Mouse (Mus musculus): Measurements from ENCODE around the gene Spata13. TPM values are rescaled to one million over a fixed set of nuclear protein-coding genes. Genes with fewer than 3 reads are reported as not detected.

Gene Spata13
- polyA plus RNA-seq, 1 experiment: 4.8 TPM

DNA sequence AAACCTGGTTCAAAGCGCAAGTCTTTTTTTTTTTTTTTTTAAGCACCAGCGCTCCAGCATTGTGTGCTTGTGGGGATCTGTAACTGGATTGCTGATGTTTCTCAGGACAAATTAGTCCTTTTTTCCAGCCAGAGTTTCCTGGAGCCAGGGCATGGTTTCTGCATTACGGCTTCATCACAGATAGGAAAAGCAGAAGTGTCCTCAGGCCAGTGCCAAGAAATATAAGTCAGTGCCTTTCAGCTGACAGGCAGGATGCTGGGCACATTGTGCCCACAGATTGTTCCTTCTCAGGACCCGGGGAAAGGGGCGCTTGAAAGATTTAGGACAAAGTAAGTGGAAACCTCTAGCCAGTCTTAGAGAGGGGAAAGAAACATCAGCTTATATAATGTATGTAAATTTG is 129.9 kb downstream of the Spata13 start:
- Histone ChIP-seq H3K9me3 (ENCODE audit: control insufficient read depth, low read length) (no peaks in the 10 kb centered on the region), H3K27me3 (ENCODE audit: control insufficient read depth) (no peaks in the 10 kb centered on the region), H3K4me3 (replicated peaks) (no peak overlapping the region), H3K4me1 (ENCODE audit: control insufficient read depth) (no peaks in the 10 kb centered on the region), H3K36me3 (ENCODE audit: control insufficient read depth) (peaks cover 45% of the 10 kb centered on the region)
- TF ChIP-seq TAL1 (IDR thresholded peaks at IDR 0.05; ENCODE audit: low read length) (no peak), GATA1 (IDR thresholded peaks at IDR 0.05; ENCODE audit: low read length) (no peak)

DNA sequence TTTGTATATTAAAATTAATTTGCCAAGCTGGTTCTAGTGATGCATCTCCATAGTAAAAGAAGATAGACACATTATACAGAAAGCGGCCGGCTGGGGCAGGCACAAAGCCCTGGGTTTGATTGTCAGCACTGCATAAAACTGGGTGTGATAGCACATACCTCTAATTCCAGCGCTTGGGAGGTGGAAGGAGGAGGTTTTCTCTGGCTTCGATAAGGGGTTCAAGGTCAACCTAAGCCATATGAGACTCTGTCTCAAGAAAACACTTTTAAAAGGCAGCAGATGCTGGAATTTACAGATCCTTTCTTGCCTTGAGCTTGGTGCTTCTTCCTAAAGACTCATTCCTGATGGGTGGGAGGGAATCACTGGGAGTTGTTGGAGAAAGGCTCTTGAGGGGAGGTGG is 130.7 kb downstream of the Spata13 start:
- H3K4me3 ChIP-seq (replicated peaks): no peak overlapping the region
- H3K4me1 ChIP-seq (ENCODE audit: control insufficient read depth): no peaks in the 10 kb centered on the region
- H3K36me3 ChIP-seq (ENCODE audit: control insufficient read depth): peaks cover 37% of the 10 kb centered on the region
- TF ChIP-seq GATA1 (IDR thresholded peaks at IDR 0.05; ENCODE audit: low read length) (no peak), TAL1 (IDR thresholded peaks at IDR 0.05; ENCODE audit: low read length) (no peak)
- no peaks in the 10 kb centered on the region for H3K27me3 ChIP-seq (ENCODE audit: control insufficient read depth)
- H3K9me3 ChIP-seq (ENCODE audit: control insufficient read depth, low read length): no peaks in the 10 kb centered on the region

DNA sequence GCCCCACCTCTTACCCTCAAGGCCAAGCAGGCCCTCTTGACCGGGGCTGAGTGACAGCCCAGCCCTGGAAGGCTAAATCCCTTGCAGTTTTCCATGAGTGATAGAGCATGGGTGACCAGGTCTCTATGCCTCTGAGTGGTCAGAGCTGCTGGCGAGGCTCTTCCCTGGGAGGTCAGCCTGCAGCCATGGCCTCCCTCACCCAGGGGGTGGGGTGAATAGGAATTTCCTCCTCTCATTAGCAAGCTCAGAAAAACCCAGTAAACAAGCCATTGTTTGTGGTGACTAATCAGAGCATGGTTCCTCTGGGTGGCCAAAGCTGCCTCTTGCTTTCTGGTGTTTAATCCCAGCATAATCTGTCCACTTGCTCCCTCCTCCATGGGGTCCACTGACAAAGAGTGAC is 131.2 kb downstream of the Spata13 start:
- H3K4me1 ChIP-seq (ENCODE audit: control insufficient read depth): no peaks in the 10 kb centered on the region
- no peak for TF ChIP-seq GATA1 (IDR thresholded peaks at IDR 0.05; ENCODE audit: low read length)
- TF ChIP-seq TAL1 (IDR thresholded peaks at IDR 0.05; ENCODE audit: low read length): no peak
- no peaks in the 10 kb centered on the region for H3K9me3 ChIP-seq (ENCODE audit: control insufficient read depth, low read length)
- H3K4me3 ChIP-seq (replicated peaks): no peak overlapping the region
- H3K27me3 ChIP-seq (ENCODE audit: control insufficient read depth): no peaks in the 10 kb centered on the region
- peaks cover 32% of the 10 kb centered on the region for H3K36me3 ChIP-seq (ENCODE audit: control insufficient read depth)

DNA sequence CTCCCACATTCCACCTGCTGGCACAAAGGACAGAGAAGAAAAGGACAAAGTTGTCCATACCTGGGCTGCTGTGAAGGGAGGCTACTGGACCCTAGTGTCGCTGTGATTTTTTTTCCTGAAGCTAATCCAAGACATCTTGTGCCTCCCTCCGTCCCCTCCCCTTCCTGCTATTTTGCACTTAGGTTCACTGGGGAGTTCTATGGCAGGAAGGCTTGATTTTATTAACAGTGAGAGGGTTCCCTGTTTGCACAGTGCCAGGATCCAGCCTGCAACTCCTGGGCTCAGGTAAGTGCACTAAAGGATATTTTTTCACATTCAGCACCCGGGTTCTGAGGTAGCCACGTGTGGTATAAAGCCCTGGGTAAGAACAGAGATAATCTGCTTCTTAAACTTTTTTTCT is 134.1 kb downstream of the Spata13 start, which contains the start of gene C1qtnf9:
Gene C1qtnf9 (plus strand): TSS at position 251 of the 400 bp plus-strand sequence.
- TF ChIP-seq GATA1 (IDR thresholded peaks at IDR 0.05; ENCODE audit: low read length): no peak
- no peak for TF ChIP-seq TAL1 (IDR thresholded peaks at IDR 0.05; ENCODE audit: low read length)
- peaks cover 4% of the 10 kb centered on the region for H3K36me3 ChIP-seq (ENCODE audit: control insufficient read depth)
- no peaks in the 10 kb centered on the region for H3K27me3 ChIP-seq (ENCODE audit: control insufficient read depth)
- H3K4me3 ChIP-seq (replicated peaks): no peak within 1 kb of the TSS
- no peaks in the 10 kb centered on the region for H3K9me3 ChIP-seq (ENCODE audit: control insufficient read depth, low read length)
- peaks cover 2% of the 10 kb centered on the region for H3K4me1 ChIP-seq (ENCODE audit: control insufficient read depth)

DNA sequence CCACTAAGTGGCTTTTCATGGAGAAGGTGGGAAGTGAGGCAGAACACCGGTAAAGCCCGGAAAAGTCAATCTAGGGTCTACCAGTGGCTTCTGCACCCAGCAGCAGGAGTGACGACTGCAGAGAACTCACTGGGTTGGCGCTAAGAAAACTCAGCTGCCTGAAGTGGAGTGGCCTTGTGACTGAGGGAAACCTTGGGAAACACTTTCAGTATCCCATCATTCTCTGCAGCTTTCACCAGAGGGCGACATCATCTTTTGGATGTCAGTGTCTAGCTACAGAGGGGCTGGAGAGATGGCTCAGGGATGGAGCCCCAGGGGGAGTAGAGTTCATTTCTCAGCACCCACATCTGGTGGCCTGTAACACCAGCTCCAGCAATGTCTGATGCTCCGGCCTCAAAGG is 135.5 kb downstream of the Spata13 start:
- Histone ChIP-seq H3K4me3 (replicated peaks) (no peak overlapping the region), H3K4me1 (ENCODE audit: control insufficient read depth) (peaks cover 2% of the 10 kb centered on the region), H3K27me3 (ENCODE audit: control insufficient read depth) (no peaks in the 10 kb centered on the region), H3K36me3 (ENCODE audit: control insufficient read depth) (no peaks in the 10 kb centered on the region), H3K9me3 (ENCODE audit: control insufficient read depth, low read length) (no peaks in the 10 kb centered on the region)
- no peak for TF ChIP-seq GATA1 (IDR thresholded peaks at IDR 0.05; ENCODE audit: low read length)
- no peak for TF ChIP-seq TAL1 (IDR thresholded peaks at IDR 0.05; ENCODE audit: low read length)

DNA sequence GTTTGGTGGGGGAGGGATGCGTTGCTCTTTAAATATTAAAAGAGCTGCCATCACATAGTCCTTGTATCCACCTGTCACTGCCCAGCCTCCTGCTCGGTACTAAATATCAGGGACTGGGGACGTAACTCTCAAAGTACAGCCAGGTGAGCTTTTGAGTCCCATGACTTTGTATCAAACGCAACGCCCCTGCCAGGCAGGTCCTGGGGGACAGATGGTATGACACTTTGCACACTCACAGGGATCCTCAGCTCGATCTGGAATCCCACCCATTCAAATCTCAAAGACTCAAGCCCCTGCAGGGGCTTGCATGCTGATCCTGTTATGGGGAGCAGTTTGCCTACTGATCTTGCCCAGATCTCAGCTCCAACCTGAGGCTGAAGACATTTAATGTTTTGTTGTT is 136.8 kb downstream of the Spata13 start:
- no peaks in the 10 kb centered on the region for H3K9me3 ChIP-seq (ENCODE audit: control insufficient read depth, low read length)
- no peaks in the 10 kb centered on the region for H3K36me3 ChIP-seq (ENCODE audit: control insufficient read depth)
- peaks cover 2% of the 10 kb centered on the region for H3K4me1 ChIP-seq (ENCODE audit: control insufficient read depth)
- no peak overlapping the region for H3K4me3 ChIP-seq (replicated peaks)
- TF ChIP-seq TAL1 (IDR thresholded peaks at IDR 0.05; ENCODE audit: low read length) (no peak), GATA1 (IDR thresholded peaks at IDR 0.05; ENCODE audit: low read length) (no peak)
- no peaks in the 10 kb centered on the region for H3K27me3 ChIP-seq (ENCODE audit: control insufficient read depth)

DNA sequence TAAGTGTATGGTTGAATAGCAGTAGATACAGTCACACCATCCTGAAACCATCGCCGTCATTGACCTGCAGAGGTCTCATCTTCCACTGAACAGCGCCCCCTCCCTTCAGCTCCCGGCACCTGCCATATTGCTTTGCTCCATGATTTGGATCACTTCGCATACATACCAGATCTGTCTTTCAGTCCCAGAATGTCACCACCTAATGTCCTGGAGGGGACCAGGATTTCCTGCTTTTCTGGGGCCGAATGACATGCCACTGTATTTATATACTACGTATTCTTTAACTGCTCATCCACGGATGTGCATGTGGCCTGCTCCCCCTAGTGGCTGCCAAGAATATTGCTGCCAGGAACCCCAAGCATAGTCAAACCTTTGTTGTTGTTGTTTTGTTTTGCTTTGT is 137.3 kb downstream of the Spata13 start:
- H3K36me3 ChIP-seq (ENCODE audit: control insufficient read depth): no peaks in the 10 kb centered on the region
- TF ChIP-seq GATA1 (IDR thresholded peaks at IDR 0.05; ENCODE audit: low read length) (no peak), TAL1 (IDR thresholded peaks at IDR 0.05; ENCODE audit: low read length) (no peak)
- H3K9me3 ChIP-seq (ENCODE audit: control insufficient read depth, low read length): no peaks in the 10 kb centered on the region
- H3K27me3 ChIP-seq (ENCODE audit: control insufficient read depth): no peaks in the 10 kb centered on the region
- peak overlapping the region; percentile 38 for H3K4me3 ChIP-seq (replicated peaks)
- H3K4me1 ChIP-seq (ENCODE audit: control insufficient read depth): peaks cover 2% of the 10 kb centered on the region

DNA sequence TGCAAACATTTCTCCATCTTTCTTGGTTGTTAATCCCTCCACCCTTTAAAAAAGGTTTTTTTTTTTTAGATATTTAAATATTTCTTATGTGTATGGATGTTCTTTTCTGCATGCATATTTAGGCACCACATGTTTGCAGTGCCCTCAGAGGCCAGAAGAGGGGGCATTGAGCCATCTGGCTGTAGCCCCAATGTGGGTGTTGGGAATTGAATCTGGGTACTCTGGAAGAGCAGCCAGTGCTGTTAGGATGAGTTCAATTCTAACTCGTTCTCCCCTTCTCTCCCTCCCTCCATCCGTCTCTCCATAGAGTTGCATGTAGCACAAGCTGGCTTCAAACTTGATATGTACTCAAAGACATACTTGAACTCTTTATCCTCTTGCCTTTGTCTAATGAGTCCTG is 139.7 kb downstream of the Spata13 start:
- H3K36me3 ChIP-seq (ENCODE audit: control insufficient read depth): no peaks in the 10 kb centered on the region
- H3K4me3 ChIP-seq (replicated peaks): no peak overlapping the region
- H3K9me3 ChIP-seq (ENCODE audit: control insufficient read depth, low read length): no peaks in the 10 kb centered on the region
- H3K4me1 ChIP-seq (ENCODE audit: control insufficient read depth): peaks cover 6% of the 10 kb centered on the region
- no peak for TF ChIP-seq TAL1 (IDR thresholded peaks at IDR 0.05; ENCODE audit: low read length)
- TF ChIP-seq GATA1 (IDR thresholded peaks at IDR 0.05; ENCODE audit: low read length): no peak
- no peaks in the 10 kb centered on the region for H3K27me3 ChIP-seq (ENCODE audit: control insufficient read depth)

DNA sequence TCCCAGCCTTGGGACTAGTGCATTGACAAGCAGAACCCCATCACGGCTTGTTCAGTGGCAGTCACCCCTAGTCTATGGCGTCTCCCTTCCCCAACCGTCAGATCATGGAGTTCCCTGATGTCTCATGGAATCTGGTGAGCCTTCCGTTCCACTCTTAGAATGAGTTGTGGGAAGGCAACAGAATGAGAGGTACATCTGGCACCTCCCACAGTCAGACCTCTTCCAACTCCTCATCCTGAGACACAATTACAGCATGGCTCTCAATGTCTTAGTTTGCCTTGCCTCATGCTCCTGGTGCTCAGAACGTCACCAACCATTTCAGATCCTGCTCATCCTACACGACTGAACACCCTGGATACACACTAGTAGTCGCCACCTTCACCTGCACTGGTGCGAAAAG is 142.7 kb downstream of the Spata13 start:
- TF ChIP-seq GATA1 (IDR thresholded peaks at IDR 0.05; ENCODE audit: low read length): no peak
- no peak for TF ChIP-seq TAL1 (IDR thresholded peaks at IDR 0.05; ENCODE audit: low read length)
- H3K27me3 ChIP-seq (ENCODE audit: control insufficient read depth): no peaks in the 10 kb centered on the region
- no peaks in the 10 kb centered on the region; the same call in 1 of the 2 replicates for H3K9me3 ChIP-seq (ENCODE audit: control insufficient read depth, low read length)
- peaks cover 4% of the 10 kb centered on the region for H3K4me1 ChIP-seq (ENCODE audit: control insufficient read depth)
- no peak overlapping the region for H3K4me3 ChIP-seq (replicated peaks)
- no peaks in the 10 kb centered on the region for H3K36me3 ChIP-seq (ENCODE audit: control insufficient read depth)

DNA sequence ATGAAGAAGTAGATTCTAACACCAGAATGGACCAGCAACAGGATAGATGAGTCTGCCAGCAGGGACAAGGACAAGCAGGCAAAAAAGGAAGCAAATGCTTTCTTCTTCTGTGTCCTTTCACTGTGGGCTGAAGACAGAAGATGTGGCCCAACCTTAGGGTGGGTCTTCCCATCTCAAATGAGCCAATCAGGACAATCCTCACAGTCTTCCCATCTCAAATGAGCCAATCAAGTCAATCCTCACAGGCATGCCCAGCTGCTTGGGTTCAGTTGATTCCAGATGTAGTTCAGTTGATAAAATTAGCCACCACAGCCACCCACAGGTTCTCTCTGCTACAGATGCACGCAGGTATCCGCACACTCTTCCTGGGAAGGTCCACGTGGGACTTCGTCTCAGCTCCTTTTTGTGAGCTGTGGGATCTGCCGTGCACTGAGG is 143.7 kb downstream of the Spata13 start:
- TF ChIP-seq GATA1 (IDR thresholded peaks at IDR 0.05; ENCODE audit: low read length) (no peak), TAL1 (IDR thresholded peaks at IDR 0.05; ENCODE audit: low read length) (no peak)
- Histone ChIP-seq H3K4me3 (replicated peaks) (no peak overlapping the region), H3K9me3 (ENCODE audit: control insufficient read depth, low read length) (no peaks in the 10 kb centered on the region; the same call in 1 of the 2 replicates), H3K4me1 (ENCODE audit: control insufficient read depth) (peaks cover 4% of the 10 kb centered on the region), H3K27me3 (ENCODE audit: control insufficient read depth) (peaks cover 5% of the 10 kb centered on the region), H3K36me3 (ENCODE audit: control insufficient read depth) (no peaks in the 10 kb centered on the region)

All from erythroblast, embryonic 14.5 days (primary cell).